Mouse (Mus musculus) layer of hippocampus, postnatal 14 days (tissue): Measurements from ENCODE around the gene Grid1. TPM values are rescaled to one million over a fixed set of nuclear protein-coding genes. Genes with fewer than 3 reads are reported as not detected.
A peak's percentile ranks its signal among the peaks of the same experiment; 100 is the strongest.

Experiments used
- DNase-seq, 2 experiments: peaks; one replicate each; pipeline ENCODE4 v3.0.0; 2021 to 2022; ENCODE audit warnings: low spot score in 2 of 2, mixed read lengths in 1 of 2
- total RNA-seq, 2 experiments: library from RNA; stranded (reverse); gene quantifications; 2 replicates each; pipeline ENCODE4 v1.2.3; 2021

Gene Grid1
- total RNA-seq, 2 experiments from 2014 or later: 52.9 to 53.1 TPM

- peak in 1 of 2 experiments; percentile 17 for DNase-seq
Observed at GRCm38 (mm10) chr14:35103639-35104210, 283.8 kb downstream of the Grid1 start.

DNA sequence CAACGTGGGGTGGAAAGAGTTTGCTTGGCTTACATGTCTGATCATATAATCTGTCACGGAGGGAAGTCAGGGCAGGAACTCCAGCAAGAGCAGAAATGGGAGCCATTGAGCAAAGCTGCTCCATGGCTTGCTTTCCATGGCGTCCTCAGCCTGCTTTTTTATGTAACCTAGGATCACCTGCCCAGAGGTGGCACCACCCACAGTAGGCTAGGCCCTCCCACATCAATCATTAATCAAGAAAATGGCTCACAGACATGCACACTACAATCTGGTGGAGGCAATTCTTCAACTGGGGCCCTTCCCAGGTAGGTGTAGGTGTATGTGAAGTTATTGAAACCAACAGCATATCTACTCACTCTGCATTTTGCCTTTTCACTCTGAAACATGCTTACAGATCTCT lies 287.7 kb downstream of the Grid1 start:
- no peak for DNase-seq

- DNase-seq: no peak
Observed at GRCm38 (mm10) chr14:35110928-35111327, 291.0 kb downstream of the Grid1 start.

DNA sequence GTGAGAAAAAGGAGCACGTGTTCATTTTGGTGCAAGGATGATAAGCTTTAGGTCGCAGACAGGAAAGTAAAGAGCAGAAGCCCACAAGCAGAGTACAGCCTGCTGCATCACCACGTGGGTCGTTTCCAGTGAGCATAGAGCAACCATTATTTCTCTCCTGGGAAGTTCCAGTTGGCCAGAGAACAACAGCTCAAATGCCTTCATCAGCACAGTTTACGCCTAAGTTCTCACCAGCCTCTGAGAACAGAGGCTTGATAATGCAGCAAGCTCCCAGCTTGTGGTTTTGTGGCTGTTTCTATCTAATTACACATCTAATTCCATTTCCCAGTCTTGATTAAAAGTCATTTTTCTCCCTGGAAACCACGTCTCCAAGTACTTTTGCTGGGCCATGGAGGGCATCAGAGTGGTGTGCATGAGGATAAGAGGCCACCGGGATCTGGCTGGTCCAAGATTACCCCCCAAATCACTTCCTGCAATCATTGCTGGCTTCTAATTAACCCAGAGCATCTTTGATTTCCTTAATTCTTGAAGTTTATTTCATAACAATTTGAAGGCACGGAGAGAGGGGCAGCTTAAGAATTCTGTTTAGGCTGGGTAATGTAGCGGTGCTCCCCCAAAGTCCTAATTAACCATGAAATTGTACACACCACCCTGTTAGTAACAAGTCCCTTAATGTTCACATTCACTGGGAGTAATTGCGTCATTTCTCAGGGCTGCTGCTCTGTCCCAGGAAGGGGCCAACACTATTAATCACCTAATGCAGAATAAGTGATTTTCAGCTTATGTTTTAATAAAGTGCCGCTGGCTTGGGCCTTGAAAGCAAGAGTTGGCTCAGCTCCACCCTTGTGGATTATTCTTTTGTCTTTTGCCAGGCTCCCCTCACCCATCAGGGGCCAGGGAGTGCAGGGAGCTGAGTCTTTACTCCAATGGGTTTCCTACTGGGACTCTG lies 292.7 kb downstream of the Grid1 start:
- DNase-seq: peak in 1 of 2 experiments; percentile 47

- no peak for DNase-seq
Observed at GRCm38 (mm10) chr14:35113276-35113645, 293.4 kb downstream of the Grid1 start.

GRCm38 (mm10) chr14:35115913-35116312 lies 296.0 kb downstream of the Grid1 start:
- no peak for DNase-seq

DNA sequence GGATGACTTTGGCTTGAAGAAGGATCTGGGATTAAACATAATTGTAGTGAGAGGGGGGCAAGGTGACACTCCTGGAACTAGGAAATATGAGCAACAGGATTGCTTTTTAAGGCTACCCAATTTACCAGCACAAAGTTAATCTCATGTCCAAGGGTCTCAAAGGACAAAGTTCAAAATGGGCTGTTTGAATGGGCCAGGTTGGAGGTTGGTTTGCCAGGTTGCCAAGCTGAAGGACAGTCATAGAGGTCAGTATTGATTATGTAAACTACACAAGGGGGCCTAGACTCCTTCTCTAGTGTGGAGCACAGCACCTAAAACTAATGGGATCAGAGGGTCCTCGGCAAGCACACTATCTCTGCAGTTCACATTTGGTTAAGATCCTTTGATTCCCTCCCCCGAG lies 300.2 kb downstream of the Grid1 start:
- DNase-seq: no peak

- DNase-seq: no peak
Observed at GRCm38 (mm10) chr14:35120905-35121304, 301.0 kb downstream of the Grid1 start.

DNA sequence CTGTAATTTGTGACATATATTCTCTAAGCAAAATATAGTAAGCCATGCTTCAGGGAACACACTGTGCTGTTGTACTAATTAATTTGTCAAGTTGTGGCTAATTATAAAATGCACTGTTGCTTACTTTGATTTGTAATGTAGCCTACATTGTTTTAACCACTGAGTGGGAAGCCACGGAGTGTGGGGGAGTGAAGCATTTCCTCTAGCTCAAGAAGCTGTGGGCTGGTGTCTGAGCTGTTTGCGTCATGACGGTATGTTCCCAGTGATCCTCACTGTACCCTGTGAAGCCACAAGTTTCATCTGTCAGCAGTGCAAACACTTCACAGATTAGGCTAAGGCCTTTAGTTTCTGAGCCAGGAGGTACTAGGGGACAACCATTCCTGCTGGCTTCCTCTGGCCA lies 302.2 kb downstream of the Grid1 start:
- no peak for DNase-seq

- DNase-seq: no peak
Observed at GRCm38 (mm10) chr14:35123260-35123875, 303.5 kb downstream of the Grid1 start.

DNA sequence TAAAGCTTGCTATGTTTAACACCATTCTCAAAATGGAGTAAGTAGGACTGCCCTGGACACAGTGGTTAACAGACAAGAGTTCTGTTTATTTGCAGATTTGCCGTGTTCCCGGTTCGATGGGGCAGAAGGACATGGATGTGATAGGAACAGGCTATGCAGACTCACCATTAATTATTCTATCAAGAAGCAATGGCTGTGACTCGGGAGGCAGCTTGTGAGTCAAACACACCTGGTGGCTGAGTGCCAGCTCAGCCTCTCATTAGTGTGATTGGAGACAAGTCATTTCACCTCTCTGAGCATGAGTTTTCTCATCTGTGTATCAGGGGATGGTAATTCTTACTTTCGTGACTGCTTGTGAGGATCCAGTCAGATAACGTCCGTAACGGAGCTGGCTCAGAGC lies 307.7 kb downstream of the Grid1 start:
- no peak for DNase-seq

DNA sequence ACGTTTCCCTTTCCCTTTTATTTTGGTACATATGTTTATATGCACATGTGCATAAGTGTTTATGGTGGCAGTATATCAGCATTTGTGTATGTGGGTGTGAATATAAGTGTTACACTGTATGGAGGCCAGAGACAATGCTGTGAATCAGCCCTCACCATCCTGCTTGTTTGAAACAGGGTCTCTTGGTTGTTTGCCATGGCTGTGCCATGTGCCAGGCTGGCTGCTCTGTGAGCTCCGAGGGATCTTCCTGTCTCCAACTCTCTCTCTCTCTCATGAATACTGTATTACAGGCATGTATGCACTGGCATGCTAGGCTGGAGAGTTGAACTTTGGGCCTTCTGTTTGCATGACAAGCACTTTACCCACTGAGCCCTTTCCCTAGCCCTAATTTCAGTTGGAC lies 315.1 kb downstream of the Grid1 start:
- DNase-seq: peak in 1 of 2 experiments; percentile 36

DNA sequence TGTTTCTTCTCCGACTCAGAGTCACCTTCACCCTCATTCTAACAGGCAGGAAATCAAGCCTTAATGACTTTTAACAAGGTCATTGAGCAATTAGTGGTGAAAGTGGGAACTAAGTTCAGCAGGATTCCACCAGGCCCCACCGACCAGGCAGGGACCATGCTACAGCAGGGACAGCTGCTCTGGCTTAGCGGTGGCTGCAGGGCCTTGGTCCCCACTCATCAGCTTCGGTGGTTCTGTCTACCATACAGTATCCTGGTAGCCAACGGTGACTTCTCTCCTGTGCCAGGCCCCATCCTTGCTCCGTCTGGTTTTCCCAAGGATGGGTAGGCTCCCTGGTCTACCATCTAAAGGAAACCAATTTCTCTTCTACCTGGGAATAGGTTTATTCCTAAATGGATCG lies 318.2 kb downstream of the Grid1 start:
- DNase-seq: no peak

- no peak for DNase-seq
Observed at GRCm38 (mm10) chr14:35139824-35140223, 319.9 kb downstream of the Grid1 start.

DNA sequence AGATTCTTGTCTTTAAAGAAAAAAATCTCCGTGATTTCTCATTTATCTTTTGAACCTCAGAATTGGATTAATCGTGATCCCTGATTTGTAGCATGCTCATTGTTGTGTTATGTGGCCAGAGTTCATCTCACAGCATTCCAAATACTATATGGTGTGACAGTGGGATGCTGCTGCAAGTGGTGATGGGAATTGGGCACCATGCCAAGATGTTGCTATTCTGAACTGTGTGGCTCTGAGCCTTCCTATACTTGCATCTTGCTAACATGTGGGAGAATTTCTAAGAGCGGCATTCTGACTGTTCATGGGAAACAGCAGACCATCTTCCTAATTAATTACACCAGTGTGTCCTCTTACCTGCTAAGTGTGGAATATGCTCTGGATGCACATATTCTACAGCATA lies 332.5 kb downstream of the Grid1 start:
- DNase-seq: no peak

DNA sequence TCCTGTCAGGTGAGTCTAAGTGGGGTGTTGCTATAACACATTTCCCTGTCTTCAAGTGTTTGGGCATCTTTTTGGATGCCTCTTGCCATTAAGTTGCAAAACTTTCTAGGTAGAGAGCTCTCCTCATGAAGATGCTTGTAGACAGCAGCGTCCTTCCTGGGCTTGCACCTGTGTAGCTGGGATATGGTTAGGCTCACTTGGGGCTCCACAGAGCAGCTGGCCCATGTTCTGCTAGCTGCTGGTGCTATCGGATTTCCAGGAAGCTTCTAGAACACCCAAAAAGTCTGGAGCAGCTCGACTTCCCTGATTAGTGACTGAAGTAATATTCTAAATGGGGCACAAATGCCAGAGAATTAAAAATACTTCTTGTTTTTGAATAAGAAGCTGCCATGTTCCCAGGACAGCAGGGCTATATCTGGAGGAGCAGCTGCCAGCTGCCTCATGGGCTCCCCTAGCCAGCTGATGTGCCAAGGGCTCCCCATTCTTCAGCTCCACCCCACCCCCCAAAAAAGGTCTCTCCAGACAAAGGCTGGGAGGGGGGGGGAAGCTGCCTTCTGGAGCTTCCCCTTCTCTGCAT lies 333.9 kb downstream of the Grid1 start:
- DNase-seq: peak in 1 of 2 experiments; percentile 49

DNA sequence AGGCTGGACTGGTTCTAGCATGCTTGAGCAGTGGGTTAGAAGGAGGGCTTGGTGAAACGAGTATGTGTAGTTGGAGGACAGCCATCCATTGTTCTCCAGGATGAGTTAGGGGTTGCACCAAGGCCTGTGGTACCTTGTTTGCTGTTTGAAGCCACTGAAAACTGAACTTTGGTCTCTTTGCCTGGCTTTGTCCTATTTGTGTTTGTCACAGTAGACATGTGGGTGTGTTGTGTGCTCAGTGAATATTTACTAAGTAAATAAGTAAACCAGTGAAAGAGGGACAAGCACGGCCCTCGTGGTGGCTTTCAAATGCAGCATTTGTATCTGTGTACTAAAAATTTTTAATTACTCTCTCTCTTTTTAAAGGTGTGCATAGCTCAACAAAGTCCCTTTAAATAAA lies 334.5 kb downstream of the Grid1 start:
- DNase-seq: no peak

DNA sequence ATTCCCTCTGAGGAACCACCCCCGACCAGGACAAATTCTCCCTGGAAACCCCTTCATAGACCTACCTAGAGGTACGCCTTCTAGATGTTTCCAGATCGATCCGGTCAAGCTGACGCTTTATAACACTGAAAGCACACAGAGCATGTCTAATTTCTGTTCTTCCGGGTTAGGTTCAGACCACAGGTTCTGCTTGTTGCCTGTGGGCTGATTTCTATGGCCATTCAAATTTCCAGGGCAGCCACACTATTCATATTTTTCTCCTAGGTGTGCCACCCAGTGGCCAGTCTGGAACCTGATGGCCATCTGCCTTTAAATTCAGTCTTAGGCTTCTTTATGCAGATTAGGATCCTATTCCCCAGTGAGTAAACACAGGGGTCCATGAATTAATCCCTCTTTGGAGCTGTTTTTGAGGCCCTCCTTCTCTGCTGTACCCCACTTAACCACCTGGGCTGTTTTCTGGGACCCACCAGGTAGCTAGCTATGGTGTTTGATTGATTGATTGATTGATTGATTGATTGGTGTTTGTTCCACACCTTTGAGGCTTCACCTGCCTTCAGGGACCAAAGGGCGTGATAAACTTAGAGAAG lies 337.3 kb downstream of the Grid1 start:
- DNase-seq: no peak

- no peak for DNase-seq
Observed at GRCm38 (mm10) chr14:35159296-35159695, 339.4 kb downstream of the Grid1 start.

DNA sequence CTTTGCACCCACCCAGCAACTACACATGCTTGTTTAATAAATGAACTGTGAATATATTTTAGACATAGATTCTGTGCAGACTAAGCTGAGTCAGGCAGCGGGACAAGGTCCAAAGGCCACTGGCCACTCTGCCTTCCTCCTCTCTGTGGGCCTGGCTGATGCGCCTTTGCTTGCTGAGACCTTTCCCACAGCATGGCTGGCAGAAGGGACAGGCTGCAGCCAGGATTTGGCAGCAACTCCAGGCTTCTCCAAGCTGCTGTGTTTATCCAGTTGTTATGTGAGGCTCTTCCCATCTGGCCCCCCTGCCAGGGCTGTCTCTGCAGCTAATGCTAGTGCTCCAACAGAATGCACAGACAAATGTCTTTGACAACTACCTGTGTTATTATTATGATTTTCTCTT lies 347.5 kb downstream of the Grid1 start:
- DNase-seq: no peak

- no peak for DNase-seq
Observed at GRCm38 (mm10) chr14:35173861-35174260, 354.0 kb downstream of the Grid1 start.
